Mouse (Mus musculus): ENCODE measurements around the gene Nrip1.

GRCm38 (mm10) chr16:76332127-76332526, 41.5 kb downstream of the Nrip1 start:
- TF ChIP-seq CTCF (IDR thresholded peaks at IDR 0.05; ENCODE audit: low read depth, low read length) = no peak
- no peak for TF ChIP-seq GATA1 (IDR thresholded peaks at IDR 0.05; ENCODE audit: borderline replicate concordance, low read length)
- TF ChIP-seq POLR2AphosphoS5 (IDR thresholded peaks at IDR 0.05; ENCODE audit: insufficient replicate concordance, low read depth, low read length) = no peak
- TF ChIP-seq GATA2 (IDR thresholded peaks at IDR 0.05; ENCODE audit: borderline replicate concordance, low read depth, low read length) = no peak
- TF ChIP-seq TAL1 (conservative IDR thresholded peaks at IDR 0.05; ENCODE audit: low read depth, low read length) = no peak
